Mouse (Mus musculus): ENCODE results near the gene B230217C12Rik. TPM values are rescaled to one million over a fixed set of nuclear protein-coding genes. Genes with fewer than 3 reads are reported as not detected.

B230217C12Rik gene
- polyA plus RNA-seq, 1 experiment: 3.5 TPM

GRCm38 (mm10) chr11:97804841-97805661 lies 35.5 kb upstream of the B230217C12Rik start:
- TF ChIP-seq CTCF (IDR thresholded peaks at IDR 0.05; ENCODE audit: control insufficient read depth, insufficient read depth, insufficient replicate concordance, low read depth, low read length) (no peak), POLR2A (IDR thresholded peaks at IDR 0.05; ENCODE audit: control insufficient read depth, low read depth, low read length) (no peak)
- Histone ChIP-seq H3K27me3 (ENCODE audit: control insufficient read depth, insufficient read depth, low read length) (0 out of 2 replicates have a peak, but pooled peaks cover 3% of the 10 kb centered on the region), H3K4me3 (ENCODE audit: control insufficient read depth, low read depth, low read length) (no peak overlapping the region), H3K4me1 (ENCODE audit: control insufficient read depth, insufficient read depth, low read length) (peaks cover 40% of the 10 kb centered on the region), H3K27ac (ENCODE audit: control insufficient read depth, insufficient read depth, low read depth, low read length) (no peak overlapping the region), H3K36me3 (ENCODE audit: control insufficient read depth, insufficient read depth, low read length) (no peaks in the 10 kb centered on the region)

- Histone ChIP-seq H3K4me1 (ENCODE audit: control insufficient read depth, insufficient read depth, low read length) (peaks cover 36% of the 10 kb centered on the region), H3K4me3 (ENCODE audit: control insufficient read depth, low read depth, low read length) (no peak overlapping the region)
- TF ChIP-seq CTCF (IDR thresholded peaks at IDR 0.05; ENCODE audit: control insufficient read depth, insufficient read depth, insufficient replicate concordance, low read depth, low read length): no peak
- TF ChIP-seq POLR2A (IDR thresholded peaks at IDR 0.05; ENCODE audit: control insufficient read depth, low read depth, low read length): no peak
These were observed 34.6 kb upstream of the B230217C12Rik start for GRCm38 (mm10) chr11:97805662-97806612.

DNA sequence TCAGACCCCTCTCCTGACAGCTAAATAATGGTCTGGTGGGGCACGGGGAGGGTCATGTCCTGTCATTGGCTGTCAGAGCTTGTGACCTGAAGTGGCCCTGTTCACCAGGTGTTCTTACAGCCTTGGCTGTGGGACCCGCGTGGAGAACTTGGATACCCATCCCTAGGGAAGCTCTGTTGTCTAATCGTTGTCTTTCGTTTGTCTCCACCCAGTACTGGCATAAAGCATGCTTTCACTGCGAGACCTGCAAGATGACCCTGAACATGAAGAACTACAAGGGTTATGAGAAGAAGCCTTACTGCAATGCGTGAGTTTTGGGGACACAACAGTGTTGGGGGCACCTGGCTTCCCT lies 34.0 kb upstream of the B230217C12Rik start:
- peaks cover 30% of the 10 kb centered on the region for H3K4me1 ChIP-seq (ENCODE audit: control insufficient read depth, insufficient read depth, low read length)
- H3K4me3 ChIP-seq (ENCODE audit: control insufficient read depth, low read depth, low read length): no peak overlapping the region
- no peaks in the 10 kb centered on the region for H3K27me3 ChIP-seq (ENCODE audit: control insufficient read depth, insufficient read depth, low read length)
- no peaks in the 10 kb centered on the region for H3K36me3 ChIP-seq (ENCODE audit: control insufficient read depth, insufficient read depth, low read length)
- TF ChIP-seq POLR2A (IDR thresholded peaks at IDR 0.05; ENCODE audit: control insufficient read depth, low read depth, low read length) (no peak), CTCF (IDR thresholded peaks at IDR 0.05; ENCODE audit: control insufficient read depth, insufficient read depth, insufficient replicate concordance, low read depth, low read length) (no peak)
- no peak overlapping the region for H3K27ac ChIP-seq (ENCODE audit: control insufficient read depth, insufficient read depth, low read depth, low read length)

More at GRCm38 (mm10) chr11:97805662-97806612, 34.6 kb upstream of the B230217C12Rik start:
- Histone ChIP-seq H3K36me3 (ENCODE audit: control insufficient read depth, insufficient read depth, low read length) (no peaks in the 10 kb centered on the region), H3K27me3 (ENCODE audit: control insufficient read depth, insufficient read depth, low read length) (no peaks in the 10 kb centered on the region), H3K27ac (ENCODE audit: control insufficient read depth, insufficient read depth, low read depth, low read length) (no peak overlapping the region)

DNA sequence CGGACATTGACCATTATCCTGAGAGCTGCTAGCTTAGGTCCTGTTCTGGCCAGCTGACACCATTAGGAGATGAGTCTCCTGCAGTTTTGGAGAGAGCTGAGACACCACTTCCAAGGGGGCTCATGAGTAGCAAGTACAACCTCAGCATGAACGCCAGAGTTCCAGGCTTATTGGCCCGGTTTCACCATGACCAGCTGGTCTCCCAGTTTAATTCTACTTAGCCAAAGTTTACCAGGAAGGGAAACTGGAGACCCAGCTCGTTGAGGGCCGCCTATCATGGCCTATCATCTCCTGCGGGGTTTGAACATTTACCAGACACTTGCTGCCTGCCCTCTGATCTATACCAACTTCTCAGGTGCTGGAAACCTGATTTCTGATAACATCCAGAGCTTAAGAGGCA lies 33.0 kb upstream of the B230217C12Rik start:
- Histone ChIP-seq H3K4me3 (ENCODE audit: control insufficient read depth, low read depth, low read length) (no peak overlapping the region), H3K27ac (ENCODE audit: control insufficient read depth, insufficient read depth, low read depth, low read length) (no peak overlapping the region), H3K27me3 (ENCODE audit: control insufficient read depth, insufficient read depth, low read length) (no peaks in the 10 kb centered on the region), H3K36me3 (ENCODE audit: control insufficient read depth, insufficient read depth, low read length) (no peaks in the 10 kb centered on the region), H3K4me1 (ENCODE audit: control insufficient read depth, insufficient read depth, low read length) (peaks cover 30% of the 10 kb centered on the region)
- no peak for TF ChIP-seq CTCF (IDR thresholded peaks at IDR 0.05; ENCODE audit: control insufficient read depth, insufficient read depth, insufficient replicate concordance, low read depth, low read length)
- no peak for TF ChIP-seq POLR2A (IDR thresholded peaks at IDR 0.05; ENCODE audit: control insufficient read depth, low read depth, low read length)

- no peak overlapping the region for H3K4me3 ChIP-seq (ENCODE audit: control insufficient read depth, low read depth, low read length)
- TF ChIP-seq POLR2A (IDR thresholded peaks at IDR 0.05; ENCODE audit: control insufficient read depth, low read depth, low read length) (no peak), CTCF (IDR thresholded peaks at IDR 0.05; ENCODE audit: control insufficient read depth, insufficient read depth, insufficient replicate concordance, low read depth, low read length) (no peak)
- no peak overlapping the region for H3K27ac ChIP-seq (ENCODE audit: control insufficient read depth, insufficient read depth, low read depth, low read length)
- H3K36me3 ChIP-seq (ENCODE audit: control insufficient read depth, insufficient read depth, low read length): no peaks in the 10 kb centered on the region
- H3K4me1 ChIP-seq (ENCODE audit: control insufficient read depth, insufficient read depth, low read length): peaks cover 34% of the 10 kb centered on the region
- H3K27me3 ChIP-seq (ENCODE audit: control insufficient read depth, insufficient read depth, low read length): no peaks in the 10 kb centered on the region
These were observed 32.5 kb upstream of the B230217C12Rik start for GRCm38 (mm10) chr11:97808093-97808492.

DNA sequence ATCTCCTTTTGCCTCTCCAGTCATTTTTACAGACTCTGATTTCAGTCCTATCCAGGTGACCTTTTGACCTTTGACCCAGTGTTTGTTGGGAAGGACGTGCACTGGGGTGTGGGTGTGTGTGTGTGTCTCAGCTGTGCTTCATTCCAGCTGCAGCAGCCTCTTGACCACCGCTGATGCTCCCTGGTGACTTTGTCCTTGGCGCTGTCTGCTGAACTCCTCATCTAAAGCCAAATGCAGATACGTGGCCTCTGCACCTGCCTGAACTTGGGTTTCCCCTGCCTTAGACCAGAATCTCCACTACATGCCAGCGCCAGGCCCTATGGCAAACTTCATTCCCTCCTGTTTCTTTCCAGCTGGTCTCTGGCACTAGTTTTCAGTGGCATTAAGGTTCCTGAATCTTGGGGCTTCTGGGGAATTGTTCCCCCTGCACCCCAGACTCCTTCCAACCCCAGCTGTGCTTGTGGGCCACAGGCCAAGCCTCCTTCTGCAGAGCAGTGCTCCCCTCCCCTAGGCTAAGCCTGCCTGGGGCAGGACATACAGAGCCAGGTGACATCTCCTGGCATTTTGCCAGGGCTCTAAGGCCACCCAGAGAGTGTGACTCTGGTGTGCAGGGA lies 31.9 kb upstream of the B230217C12Rik start:
- TF ChIP-seq POLR2A (IDR thresholded peaks at IDR 0.05; ENCODE audit: control insufficient read depth, low read depth, low read length) (no peak), CTCF (IDR thresholded peaks at IDR 0.05; ENCODE audit: control insufficient read depth, insufficient read depth, insufficient replicate concordance, low read depth, low read length) (no peak)
- no peak overlapping the region for H3K4me3 ChIP-seq (ENCODE audit: control insufficient read depth, low read depth, low read length)
- no peaks in the 10 kb centered on the region for H3K36me3 ChIP-seq (ENCODE audit: control insufficient read depth, insufficient read depth, low read length)
- H3K27ac ChIP-seq (ENCODE audit: control insufficient read depth, insufficient read depth, low read depth, low read length): 0 out of 2 replicates have a peak overlapping the region, but pooled peaks have one; percentile 15
- H3K4me1 ChIP-seq (ENCODE audit: control insufficient read depth, insufficient read depth, low read length): peaks cover 38% of the 10 kb centered on the region
- H3K27me3 ChIP-seq (ENCODE audit: control insufficient read depth, insufficient read depth, low read length): no peaks in the 10 kb centered on the region

Data from testis, adult 2 months (tissue).